Mouse (Mus musculus): ENCODE measurements around the gene AI837181. TPM values are rescaled to one million over a fixed set of nuclear protein-coding genes. Genes with fewer than 3 reads are reported as not detected.

Gene AI837181
- polyA plus RNA-seq, 1 experiment from 2014 or later, result 35.0 TPM

- Histone ChIP-seq H3K36me3 (ENCODE audit: control insufficient read depth, insufficient read depth, low read length) (peaks cover 27% of the 10 kb centered on the region), H3K4me3 (ENCODE audit: control insufficient read depth in 1 of 2, insufficient read depth in 1 of 2, low read depth in 1 of 2, low read length in 2 of 2) (peak overlapping the region; percentile 68 to 69), H3K9ac (ENCODE audit: low read length) (peak overlapping the region; percentile 85), H3K27ac (replicated peaks in 1 of 2; ENCODE audit: control insufficient read depth in 1 of 2, insufficient read depth in 1 of 2, low read depth in 2 of 2, low read length in 2 of 2) (peak overlapping the region; percentile 69 to 83), H3K27me3 (ENCODE audit: control insufficient read depth, insufficient read depth, low read length) (no peaks in the 10 kb centered on the region), H3K4me1 (ENCODE audit: control insufficient read depth in 2 of 2, insufficient read depth in 2 of 2, low read length in 2 of 2) (peaks cover 7 to 18% of the 10 kb centered on the region in 2 experiments; a peak in 3 of 4 replicates), H3K4me2 (ENCODE audit: low read length) (peak overlapping the region; percentile 92), H3K9me3 (ENCODE audit: control insufficient read depth, low read length) (no peaks in the 10 kb centered on the region)
- peak; percentile 42 for ATAC-seq (ENCODE audit: insufficient number of reproducible peaks, insufficient read depth, low FRiP score, low read depth)
- 2% methylated on average over 52 of the region's 68 CpGs for WGBS
These were observed 49.5 kb downstream of the AI837181 start for GRCm38 (mm10) chr19:5474281-5475068.

GRCm38 (mm10) chr19:5475069-5475714 lies 50.2 kb downstream of the AI837181 start:
- peak overlapping the region; percentile 68 to 69 for H3K4me3 ChIP-seq (ENCODE audit: control insufficient read depth in 1 of 2, insufficient read depth in 1 of 2, low read depth in 1 of 2, low read length in 2 of 2)
- ATAC-seq (ENCODE audit: insufficient number of reproducible peaks, insufficient read depth, low FRiP score, low read depth), result peak; percentile 2; the same call in 1 of the 2 replicates
- peaks cover 7 to 18% of the 10 kb centered on the region in 2 experiments; a peak in 3 of 4 replicates for H3K4me1 ChIP-seq (ENCODE audit: control insufficient read depth in 2 of 2, insufficient read depth in 2 of 2, low read length in 2 of 2)
- H3K9ac ChIP-seq (ENCODE audit: low read length), result peak overlapping the region; percentile 85
- peak overlapping the region; percentile 92 for H3K4me2 ChIP-seq (ENCODE audit: low read length)
- H3K9me3 ChIP-seq (ENCODE audit: control insufficient read depth, low read length), result no peaks in the 10 kb centered on the region
- no peaks in the 10 kb centered on the region for H3K27me3 ChIP-seq (ENCODE audit: control insufficient read depth, insufficient read depth, low read length)
- peak overlapping the region; percentile 67 to 83 for H3K27ac ChIP-seq (replicated peaks in 1 of 2; ENCODE audit: control insufficient read depth in 1 of 2, insufficient read depth in 1 of 2, low read depth in 2 of 2, low read length in 2 of 2)
- peaks cover 34% of the 10 kb centered on the region for H3K36me3 ChIP-seq (ENCODE audit: control insufficient read depth, insufficient read depth, low read length)
- WGBS, result 20% methylated on average over 13 of the region's 13 CpGs

Other genes starting within 250 kb of the AI837181 start
- 20.9 TPM in 2 replicates for gene Pacs1, start 152.0 kb upstream of the AI837181 start, polyA plus RNA-seq (2014; fragmentation: Nextera tagmentation; extraction: Ambion mirVana)
- gene Sf3b2, start 129.7 kb upstream of the AI837181 start, polyA plus RNA-seq (2014; fragmentation: Nextera tagmentation; extraction: Ambion mirVana), result 201 and 208 TPM in 2 replicates
- 6.4 and 6.7 TPM in 2 replicates for gene Gal3st3, start 126.8 kb upstream of the AI837181 start, polyA plus RNA-seq (2014; fragmentation: Nextera tagmentation; extraction: Ambion mirVana)
- not detected in 2 replicates for gene Catsper1, start 89.4 kb upstream of the AI837181 start, polyA plus RNA-seq (2014; fragmentation: Nextera tagmentation; extraction: Ambion mirVana)
- 0.92 and 0.95 TPM in 2 replicates for gene Cst6, start 75.6 kb upstream of the AI837181 start, polyA plus RNA-seq (2014; fragmentation: Nextera tagmentation; extraction: Ambion mirVana)
- 37.4 and 42.1 TPM in 2 replicates for gene Eif1ad, start 58.4 kb upstream of the AI837181 start, polyA plus RNA-seq (2014; fragmentation: Nextera tagmentation; extraction: Ambion mirVana)
- 453 and 486 TPM in 2 replicates for gene Banf1, start 58.0 kb upstream of the AI837181 start, polyA plus RNA-seq (2014; fragmentation: Nextera tagmentation; extraction: Ambion mirVana)
- gene Sart1, start 36.4 kb upstream of the AI837181 start, polyA plus RNA-seq (2014; fragmentation: Nextera tagmentation; extraction: Ambion mirVana), result 39.5 and 39.6 TPM in 2 replicates
- 1.6 and 3.0 TPM in 2 replicates for gene Tsga10ip, start 22.6 kb upstream of the AI837181 start, polyA plus RNA-seq (2014; fragmentation: Nextera tagmentation; extraction: Ambion mirVana)
- gene Drap1, start 165 bp upstream of the AI837181 start, polyA plus RNA-seq (2014; fragmentation: Nextera tagmentation; extraction: Ambion mirVana), result 154 and 178 TPM in 2 replicates
- not detected in 2 replicates for gene Fosl1, start 22.4 kb downstream of the AI837181 start, polyA plus RNA-seq (2014; fragmentation: Nextera tagmentation; extraction: Ambion mirVana)
- gene Ccdc85b, start 32.8 kb downstream of the AI837181 start, polyA plus RNA-seq (2014; fragmentation: Nextera tagmentation; extraction: Ambion mirVana), result 9.0 and 10.4 TPM in 2 replicates
- gene Fibp, start 35.5 kb downstream of the AI837181 start, polyA plus RNA-seq (2014; fragmentation: Nextera tagmentation; extraction: Ambion mirVana), result 101 and 120 TPM in 2 replicates
- 0.84 and 1.4 TPM in 2 replicates for gene Ctsw, start 43.4 kb downstream of the AI837181 start, polyA plus RNA-seq (2014; fragmentation: Nextera tagmentation; extraction: Ambion mirVana)
- gene Efemp2, start 48.8 kb downstream of the AI837181 start, polyA plus RNA-seq (2014; fragmentation: Nextera tagmentation; extraction: Ambion mirVana), result 60.8 and 68.9 TPM in 2 replicates
- 36.6 and 37.5 TPM in 2 replicates for gene Mus81, start 63.3 kb downstream of the AI837181 start, polyA plus RNA-seq (2014; fragmentation: Nextera tagmentation; extraction: Ambion mirVana)
- gene Cfl1, start 65.3 kb downstream of the AI837181 start, polyA plus RNA-seq (2014; fragmentation: Nextera tagmentation; extraction: Ambion mirVana), result 1,876 and 1,886 TPM in 2 replicates
- 0.20 TPM in 2 replicates for gene 1700020D05Rik, start 78.6 kb downstream of the AI837181 start, polyA plus RNA-seq (2014; fragmentation: Nextera tagmentation; extraction: Ambion mirVana)
- 16.5 and 17.9 TPM in 2 replicates for gene Snx32, start 85.4 kb downstream of the AI837181 start, polyA plus RNA-seq (2014; fragmentation: Nextera tagmentation; extraction: Ambion mirVana)
- gene Ovol1, start 135.5 kb downstream of the AI837181 start, polyA plus RNA-seq (2014; fragmentation: Nextera tagmentation; extraction: Ambion mirVana), result 0.09 TPM in 1 of 2 replicates, not detected in the other
- 2.5 and 3.0 TPM in 2 replicates for gene Ap5b1, start 142.9 kb downstream of the AI837181 start, polyA plus RNA-seq (2014; fragmentation: Nextera tagmentation; extraction: Ambion mirVana)
- gene Rnaseh2c, start 176.7 kb downstream of the AI837181 start, polyA plus RNA-seq (2014; fragmentation: Nextera tagmentation; extraction: Ambion mirVana), result 68.8 and 78.5 TPM in 2 replicates
- 19.7 and 20.0 TPM in 2 replicates for gene Kat5, start 185.1 kb downstream of the AI837181 start, polyA plus RNA-seq (2014; fragmentation: Nextera tagmentation; extraction: Ambion mirVana)
- 35.1 and 36.9 TPM in 2 replicates for gene Rela, start 212.3 kb downstream of the AI837181 start, polyA plus RNA-seq (2014; fragmentation: Nextera tagmentation; extraction: Ambion mirVana)
- 16.7 and 17.2 TPM in 2 replicates for gene Sipa1, start 238.6 kb downstream of the AI837181 start, polyA plus RNA-seq (2014; fragmentation: Nextera tagmentation; extraction: Ambion mirVana)

Data from heart, embryonic 14.5 days (tissue).